Mouse (Mus musculus): ENCODE data around the gene Slc31a2.

Slc31a2 gene

DNA sequence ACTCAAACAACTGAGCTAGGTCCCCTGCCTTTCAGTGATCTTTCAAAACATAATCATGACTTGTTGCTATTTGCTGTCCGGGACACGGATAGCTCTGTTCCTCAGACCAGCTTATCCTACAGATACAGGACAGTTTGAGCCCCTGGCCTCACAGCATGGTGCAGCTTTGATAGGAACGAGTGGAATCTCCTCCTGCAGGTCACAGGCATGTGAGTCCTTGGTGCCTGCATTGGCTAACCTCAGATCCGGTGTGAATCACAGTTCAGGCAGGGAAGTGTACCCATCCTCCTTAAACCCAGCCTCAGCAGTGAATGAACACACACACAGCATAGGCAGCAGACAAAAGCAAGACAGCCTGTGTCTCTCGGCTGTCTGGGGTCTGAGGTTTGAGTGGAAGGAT is 19.0 kb downstream of the Slc31a2 start:
- DNase-seq (ENCODE audit: low read depth, low spot score): no peak

DNA sequence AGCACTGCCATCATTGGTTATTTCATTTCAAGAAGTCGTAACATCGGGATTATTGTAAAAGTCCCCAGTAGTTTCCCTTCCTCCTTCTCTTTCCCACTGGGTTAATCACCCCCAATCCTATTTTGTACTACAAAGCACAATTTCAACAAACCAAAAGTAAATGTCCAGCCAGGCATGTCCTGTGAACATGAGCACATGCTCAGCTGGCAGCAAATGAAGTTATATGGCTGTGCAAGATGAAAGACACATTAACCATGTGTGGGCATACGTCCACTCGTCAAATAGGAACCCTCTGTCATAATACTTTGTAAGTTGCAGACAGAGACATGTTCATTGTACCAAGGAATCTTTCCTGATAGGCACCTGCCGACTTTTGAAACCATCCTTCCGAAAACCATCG is 20.6 kb downstream of the Slc31a2 start:
- no peak for DNase-seq (ENCODE audit: low read depth, low spot score)

DNA sequence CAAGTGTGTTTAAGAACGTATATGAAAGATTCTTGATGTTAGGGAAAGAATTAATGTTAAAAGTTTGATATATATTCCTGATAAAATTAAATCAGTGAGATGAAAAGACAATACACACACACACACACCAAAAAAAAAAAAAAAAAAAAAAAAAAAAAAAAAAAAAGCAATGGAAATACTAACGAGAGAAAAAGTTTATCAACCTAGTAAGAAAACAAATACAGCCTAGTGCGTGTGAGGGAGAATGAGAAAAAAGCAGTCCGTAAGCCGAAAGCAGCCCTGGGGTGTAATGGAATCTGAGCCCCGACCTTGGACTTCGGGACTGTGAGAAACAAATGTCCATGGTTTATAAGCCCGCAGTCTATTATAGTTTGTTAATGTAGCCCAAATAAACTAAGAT is 23.2 kb downstream of the Slc31a2 start:
- DNase-seq (ENCODE audit: low read depth, low spot score): no peak

DNA sequence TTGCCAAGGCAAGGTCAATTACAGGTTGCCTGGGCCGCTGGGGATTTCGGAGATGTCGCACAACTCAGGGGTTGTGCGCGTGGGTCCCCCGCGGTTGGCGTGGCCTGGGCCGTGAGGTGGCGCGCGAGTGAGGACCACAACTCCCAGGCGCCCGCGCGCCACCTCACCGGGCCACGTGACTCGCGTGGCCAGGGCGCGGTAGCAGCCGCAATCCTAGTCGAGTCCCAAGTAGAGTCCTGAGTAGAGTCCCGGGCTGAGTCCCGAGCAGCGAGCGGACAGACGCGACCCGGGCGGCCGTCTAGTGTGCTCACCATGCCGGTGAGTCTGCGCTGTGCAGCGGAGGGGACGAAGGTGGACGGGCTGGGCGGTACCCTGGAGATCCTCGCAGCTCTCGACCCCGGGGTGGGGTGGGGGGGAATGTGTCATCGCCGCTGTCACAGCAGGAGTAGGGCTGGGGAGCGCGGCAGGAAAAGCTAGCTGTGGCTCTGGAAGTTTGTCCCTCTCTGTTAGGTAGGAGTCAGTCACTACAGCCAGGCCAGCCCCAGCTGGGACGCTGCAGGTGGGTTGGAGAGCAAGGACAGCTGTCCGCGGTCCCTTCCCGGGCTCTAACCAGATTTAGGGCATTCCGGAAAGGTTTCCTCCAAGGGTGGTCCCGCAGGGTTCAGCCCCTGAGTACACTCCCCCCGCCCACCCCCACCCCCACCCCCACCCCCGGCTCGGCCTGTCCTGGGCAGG is 24.1 kb downstream of the Slc31a2 start:
- DNase-seq (ENCODE audit: low read depth, low spot score): peak; percentile 11

DNA sequence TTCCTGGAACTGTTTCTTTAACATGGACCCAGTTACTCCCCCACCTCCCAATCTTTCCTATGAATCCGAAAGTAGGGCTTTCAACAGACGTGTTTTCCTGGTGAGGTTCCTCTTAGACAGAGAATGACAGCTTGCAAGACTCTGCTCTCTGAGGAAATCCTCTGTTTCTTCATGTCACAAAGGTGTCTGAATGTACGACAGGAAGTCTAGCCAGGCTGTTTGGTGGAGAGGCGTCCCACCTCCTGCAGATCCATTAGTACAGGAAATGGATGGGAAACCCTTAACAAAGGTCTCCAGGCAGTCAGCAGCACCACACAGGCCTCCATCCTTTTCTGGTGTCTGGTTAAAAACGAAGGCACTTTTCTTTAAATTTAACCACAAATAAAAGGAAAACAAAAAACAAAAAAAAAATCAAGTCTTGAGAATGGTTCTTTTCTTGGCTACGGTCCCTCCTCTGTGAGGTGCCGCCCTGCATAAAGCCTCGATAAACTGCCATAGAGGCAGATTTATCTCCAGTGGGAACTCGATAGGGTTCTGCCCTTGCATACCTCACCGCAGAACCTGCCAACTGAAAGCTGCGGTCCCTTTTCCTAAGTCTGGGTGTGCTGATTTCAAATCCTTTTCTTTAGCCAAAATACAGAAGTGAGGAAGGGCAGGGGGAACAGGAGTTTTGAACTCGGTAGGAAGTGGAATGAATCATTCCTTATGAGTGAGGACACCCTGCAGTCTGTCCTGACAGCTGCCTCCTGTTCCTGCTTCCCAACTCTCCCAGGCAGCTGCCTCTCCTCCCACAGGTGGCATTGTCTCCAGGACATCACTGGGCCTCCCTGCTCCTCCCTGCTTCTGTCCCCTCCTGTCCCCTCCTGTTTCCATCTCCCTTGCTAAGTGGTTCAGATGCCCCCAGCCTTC is 24.9 kb downstream of the Slc31a2 start:
- no peak for DNase-seq (ENCODE audit: low read depth, low spot score)

DNA sequence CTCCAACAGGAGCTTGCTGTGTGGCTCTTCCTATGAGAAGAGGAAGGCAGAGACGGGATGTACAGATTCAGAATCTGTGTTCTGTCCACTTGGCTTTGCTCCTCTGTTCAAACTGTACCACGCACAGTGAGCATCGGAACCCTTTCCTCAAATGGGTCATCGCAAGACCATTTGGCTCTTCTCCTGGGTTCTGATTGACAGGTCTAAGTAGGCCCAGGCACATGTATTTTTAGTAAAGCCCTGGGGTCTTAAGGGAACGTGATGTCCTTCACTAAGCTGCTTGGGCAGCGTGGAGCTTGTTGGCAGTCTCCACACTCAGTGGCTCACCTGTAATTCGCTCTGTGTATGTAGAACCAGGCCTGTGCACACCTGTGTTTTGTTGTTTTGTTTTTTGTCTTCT is 26.9 kb downstream of the Slc31a2 start:
- DNase-seq (ENCODE audit: low read depth, low spot score): no peak

DNA sequence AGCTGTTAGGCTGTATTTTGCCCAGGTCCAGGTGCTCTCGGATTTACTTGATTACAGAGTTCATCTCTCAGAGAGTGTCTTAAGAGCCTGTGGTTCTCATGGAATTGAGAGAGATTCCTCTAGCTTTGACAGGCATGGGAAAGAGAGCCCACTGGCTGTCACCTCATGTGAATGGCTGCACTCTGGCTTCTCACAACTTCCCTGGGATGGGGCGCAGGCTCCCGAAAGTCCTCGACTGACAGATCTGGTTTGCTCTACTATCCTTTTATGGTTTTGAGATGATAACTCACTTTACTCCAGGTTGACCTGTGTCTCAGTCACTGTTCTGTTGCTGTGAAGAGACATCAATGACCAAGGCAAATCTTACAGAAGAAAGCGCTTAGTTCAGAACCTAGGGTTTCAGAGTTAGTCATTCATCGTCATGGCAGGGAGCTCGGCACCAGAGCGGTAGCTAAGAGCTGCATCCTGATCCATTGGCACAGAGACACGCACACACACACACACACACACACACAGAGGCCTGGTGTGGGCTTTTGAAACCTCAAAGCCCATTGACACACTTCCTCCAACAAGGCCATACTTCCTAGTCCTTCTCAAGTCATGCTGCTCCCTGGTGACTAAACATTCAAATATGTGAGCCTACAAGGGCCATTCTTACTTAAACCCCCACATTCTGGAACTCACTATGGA is 28.6 kb downstream of the Slc31a2 start:
- DNase-seq (ENCODE audit: low read depth, low spot score): no peak

DNA sequence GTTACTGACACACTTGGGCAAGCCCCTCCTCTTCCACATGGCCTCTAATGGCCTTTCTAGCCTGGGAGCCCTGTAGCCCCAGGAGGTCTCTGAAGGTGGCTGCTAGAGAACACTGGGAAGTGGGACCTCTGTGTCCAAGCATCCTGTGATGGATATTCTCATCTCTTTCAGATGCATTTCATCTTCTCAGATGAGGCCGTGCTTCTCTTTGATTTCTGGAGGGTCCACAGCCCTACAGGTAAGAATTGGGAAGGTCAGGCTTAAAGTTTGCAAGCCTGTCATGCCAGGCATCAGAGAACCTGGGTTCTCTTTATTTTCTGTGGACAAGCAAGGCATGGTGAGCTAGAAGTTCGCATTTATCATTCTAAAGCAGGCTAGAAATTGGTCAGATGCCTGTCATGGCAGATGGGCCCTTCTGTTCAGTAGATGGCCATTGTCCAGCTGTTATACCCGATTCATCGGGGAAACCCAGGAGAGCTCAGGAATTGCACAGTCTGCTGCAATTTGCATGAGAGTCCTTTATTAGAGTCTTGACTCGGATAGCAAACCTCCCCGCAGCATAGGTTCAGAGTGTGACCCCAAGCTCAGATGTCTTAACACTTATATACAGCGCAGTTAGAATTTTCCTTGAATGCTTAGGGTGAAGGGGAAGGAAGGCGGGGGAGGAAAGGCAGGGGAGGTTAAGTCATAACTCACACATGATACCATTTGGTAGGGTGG is 30.3 kb downstream of the Slc31a2 start:
- no peak for DNase-seq (ENCODE audit: low read depth, low spot score)

DNA sequence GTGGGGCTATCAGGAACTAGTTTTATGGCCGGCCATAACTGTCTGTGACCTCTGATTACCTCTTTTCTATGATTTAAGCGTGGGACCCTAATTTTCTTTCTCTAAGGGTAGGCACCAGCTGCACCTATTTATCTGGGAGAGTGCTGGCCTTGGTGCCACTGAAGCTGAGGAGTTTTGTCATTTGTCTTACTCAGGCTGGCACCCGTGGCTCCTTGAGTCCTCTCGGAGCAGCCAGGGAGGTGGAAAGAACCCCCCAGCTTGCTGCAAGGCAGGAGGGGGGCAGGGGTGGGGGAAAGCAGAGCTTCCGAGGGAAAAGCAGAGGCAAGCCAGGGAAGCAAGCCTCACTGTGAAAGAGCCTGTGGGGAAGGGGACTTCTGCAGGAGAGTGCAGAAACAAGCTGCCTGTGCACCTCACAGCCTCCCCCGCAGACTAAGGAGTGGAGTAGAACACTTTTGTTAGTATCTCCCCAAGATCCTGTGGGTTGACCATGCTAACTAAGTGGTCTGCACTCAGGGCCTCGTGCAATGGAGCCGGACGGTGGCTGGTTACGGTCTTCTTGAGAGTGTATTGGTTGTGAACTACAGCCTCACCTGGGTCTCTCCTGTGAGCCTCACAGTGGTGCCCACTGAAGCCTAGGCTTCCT is 31.0 kb downstream of the Slc31a2 start:
- no peak for DNase-seq (ENCODE audit: low read depth, low spot score)

DNA sequence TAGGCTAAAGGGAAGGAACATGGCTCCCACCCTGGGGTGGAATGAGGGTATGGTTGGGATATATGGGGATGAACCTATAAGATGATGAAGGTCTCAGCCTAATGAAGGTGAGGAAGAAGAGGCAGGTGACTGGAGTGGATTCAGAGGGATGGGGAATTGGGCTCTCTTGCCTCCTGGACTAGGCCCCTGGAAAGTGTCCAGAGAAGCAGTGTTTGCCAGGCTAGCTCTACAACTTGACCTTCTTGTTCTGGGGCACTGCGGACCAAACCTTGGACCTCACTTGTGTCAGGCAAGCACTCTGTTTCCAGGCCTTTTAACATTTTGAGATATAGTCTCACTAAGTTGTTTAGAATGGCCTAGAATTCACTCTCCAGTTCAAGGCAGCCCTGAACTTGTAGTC is 32.4 kb downstream of the Slc31a2 start:
- DNase-seq (ENCODE audit: low read depth, low spot score): no peak

DNA sequence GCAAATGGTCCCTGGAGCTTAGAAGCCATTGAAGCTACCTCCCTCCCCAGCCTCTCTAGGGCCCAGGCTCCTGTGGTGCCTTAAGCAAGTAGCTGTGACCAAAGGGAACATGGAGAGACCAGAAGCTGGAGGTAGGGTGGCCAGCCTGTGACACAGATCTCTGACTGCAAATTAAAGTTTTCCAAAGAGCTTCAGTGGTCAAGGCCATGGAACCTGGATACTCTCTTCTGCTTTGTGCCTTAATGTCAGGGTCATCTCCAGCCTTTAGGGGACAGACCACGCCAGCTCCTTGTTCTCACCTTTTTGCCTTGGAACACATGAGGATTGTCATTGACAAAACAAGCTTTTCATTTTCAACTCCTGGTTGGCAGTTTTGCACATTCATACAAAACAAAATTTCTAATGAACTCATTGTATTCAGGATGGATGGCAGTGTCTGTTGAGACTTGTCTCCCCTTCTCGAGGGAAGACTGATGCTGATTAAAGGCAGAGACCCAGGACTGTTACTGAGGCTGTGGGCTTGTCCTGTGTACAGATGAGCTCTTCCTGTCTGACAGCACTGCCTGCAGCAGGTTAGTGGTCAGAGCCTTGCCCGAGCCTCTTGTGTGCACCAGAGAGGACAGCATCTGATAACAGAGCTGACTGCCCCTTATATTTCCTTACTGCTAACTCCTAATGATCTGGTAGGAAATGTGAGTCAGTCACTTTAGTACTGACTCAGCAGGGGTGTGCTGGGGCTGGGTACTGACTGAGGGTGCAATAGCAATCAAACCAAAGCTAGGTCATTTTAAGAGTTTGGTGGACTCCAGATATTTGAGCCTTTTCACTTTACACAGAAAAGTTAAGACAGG is 35.1 kb downstream of the Slc31a2 start:
- no peak for DNase-seq (ENCODE audit: low read depth, low spot score)

DNA sequence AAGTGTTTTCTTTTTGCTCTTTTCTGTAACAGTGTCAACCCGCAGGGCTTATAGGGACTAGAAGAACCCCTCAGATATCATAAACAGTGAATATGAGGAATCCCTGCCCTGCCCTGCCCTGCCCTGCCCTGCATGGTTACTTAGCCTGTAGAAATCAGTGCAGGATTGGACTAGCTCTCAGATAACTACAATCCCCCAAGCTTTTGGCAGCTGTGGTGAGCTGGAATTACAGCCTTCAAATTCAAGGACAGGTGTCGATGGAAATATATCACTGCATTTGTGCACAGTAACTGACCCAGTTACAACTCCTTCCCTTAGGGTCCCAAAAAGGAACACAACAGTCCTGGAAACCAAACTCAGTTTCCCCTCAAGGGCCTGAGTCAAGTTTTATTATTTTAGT is 37.6 kb downstream of the Slc31a2 start:
- no peak for DNase-seq (ENCODE audit: low read depth, low spot score)

DNA sequence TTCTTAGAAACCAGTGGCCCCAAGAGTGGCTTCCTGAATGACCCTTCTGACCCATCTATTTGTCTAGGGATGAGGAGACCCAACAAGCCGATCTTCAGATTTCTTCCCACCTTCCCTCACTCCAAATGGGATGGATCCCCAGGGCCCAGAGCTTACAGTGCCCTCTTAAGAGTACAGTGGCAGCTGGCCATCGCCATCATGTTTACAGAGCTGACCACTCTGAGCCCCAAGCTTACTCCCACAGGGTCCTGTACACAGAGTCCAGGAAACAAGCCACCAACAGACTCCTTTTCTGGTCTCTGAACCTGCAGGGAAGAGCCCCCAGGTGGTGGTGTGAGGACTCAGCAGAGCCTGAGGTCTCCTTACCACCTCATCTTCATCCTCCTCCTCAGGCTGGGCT is 40.4 kb downstream of the Slc31a2 start:
- DNase-seq (ENCODE audit: low read depth, low spot score): no peak

DNA sequence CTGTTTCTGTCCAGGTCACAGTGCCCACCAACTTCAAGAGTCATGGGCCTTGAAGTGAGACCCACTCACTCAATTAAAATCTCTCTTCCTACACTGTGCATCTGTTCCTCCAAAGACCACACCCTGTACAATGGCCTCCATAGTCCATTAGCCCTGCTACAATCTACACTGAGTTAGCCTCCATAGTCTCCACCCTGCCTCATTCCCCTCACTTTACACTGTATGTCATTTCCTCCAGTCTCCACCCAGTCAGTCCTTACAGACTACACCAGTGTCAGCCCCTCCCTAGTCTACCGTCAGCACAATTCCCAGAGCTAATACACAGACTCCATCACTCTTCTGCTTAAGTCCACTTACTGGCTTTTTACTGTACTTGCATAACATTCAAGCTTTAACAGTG is 40.9 kb downstream of the Slc31a2 start:
- no peak for DNase-seq (ENCODE audit: low read depth, low spot score)

DNA sequence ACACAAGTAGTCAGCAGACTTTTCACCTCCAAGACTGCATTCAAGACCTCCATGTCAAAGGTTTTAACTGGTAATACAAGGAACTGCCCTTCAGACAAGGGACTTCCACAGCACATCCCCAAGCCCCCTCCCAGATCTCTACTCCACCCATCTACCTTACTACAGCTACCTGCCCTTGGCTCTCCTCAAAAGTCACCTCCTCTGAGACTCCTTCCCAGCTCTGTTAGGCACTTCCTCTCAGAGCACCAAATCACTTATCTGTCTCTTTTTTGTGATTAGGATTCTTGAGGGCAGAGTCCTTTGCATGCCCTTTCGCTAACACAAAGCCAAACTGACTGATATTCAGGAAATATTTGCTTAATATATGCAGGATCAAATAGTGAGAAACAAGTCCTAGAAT is 43.9 kb downstream of the Slc31a2 start:
- no peak for DNase-seq (ENCODE audit: low read depth, low spot score)

DNA sequence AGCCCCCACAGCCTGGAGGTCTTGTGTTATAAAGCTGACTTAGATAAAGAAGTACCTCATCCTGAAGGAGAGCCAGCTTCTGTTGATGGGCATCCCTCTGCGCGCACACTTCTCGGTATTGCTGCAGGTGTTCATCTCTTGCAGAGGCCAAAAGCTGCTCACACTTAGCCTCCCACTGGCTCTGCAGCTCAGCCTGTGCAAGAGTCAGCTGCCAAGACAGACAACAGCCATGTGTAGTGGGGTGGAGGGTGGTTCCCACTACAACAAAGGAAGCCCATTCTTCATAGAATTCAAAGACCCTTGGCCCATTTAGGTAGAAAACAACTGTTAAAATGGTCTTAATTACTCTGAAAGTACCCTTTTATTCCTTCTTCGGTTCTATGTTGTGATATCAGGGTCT is 44.5 kb downstream of the Slc31a2 start:
- no peak for DNase-seq (ENCODE audit: low read depth, low spot score)

DNA sequence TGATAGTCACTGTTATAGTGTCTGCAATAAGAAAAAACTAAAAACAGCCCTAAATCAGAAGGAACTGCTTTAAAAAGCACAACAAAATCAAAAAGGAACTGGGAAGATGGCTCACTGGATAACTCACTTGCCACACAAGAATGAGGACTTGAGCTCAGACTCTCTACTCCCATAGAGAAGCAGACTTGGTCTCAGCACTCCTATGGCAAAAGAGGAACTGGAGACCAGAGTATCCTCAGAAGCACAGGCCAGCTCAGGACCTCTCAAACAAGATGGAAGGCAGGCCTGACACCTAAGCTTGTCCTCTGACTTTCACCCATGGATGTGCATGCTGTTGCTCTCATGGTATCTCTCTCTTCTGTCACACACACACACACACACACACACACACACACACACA is 46.0 kb downstream of the Slc31a2 start:
- no peak for DNase-seq (ENCODE audit: low read depth, low spot score)

DNA sequence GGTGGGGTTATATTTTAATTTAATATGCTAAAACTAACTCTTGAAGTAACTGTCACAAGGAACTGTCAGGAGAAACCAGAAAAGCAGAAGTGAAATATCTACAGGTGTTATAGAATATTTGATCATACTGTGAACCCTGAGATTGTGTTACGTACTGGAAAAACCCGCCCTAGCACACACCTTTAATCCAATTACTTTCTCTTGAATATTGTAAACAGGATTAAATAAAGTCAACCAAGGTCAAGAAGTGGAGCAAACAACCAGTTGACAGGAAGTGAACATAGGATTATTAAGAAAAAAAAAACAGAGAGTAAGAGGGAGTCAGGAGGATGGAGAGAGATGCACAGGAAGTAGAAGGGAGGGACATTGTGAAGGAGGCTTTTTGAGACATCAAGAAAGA is 50.5 kb downstream of the Slc31a2 start:
- DNase-seq (ENCODE audit: low read depth, low spot score): no peak

DNA sequence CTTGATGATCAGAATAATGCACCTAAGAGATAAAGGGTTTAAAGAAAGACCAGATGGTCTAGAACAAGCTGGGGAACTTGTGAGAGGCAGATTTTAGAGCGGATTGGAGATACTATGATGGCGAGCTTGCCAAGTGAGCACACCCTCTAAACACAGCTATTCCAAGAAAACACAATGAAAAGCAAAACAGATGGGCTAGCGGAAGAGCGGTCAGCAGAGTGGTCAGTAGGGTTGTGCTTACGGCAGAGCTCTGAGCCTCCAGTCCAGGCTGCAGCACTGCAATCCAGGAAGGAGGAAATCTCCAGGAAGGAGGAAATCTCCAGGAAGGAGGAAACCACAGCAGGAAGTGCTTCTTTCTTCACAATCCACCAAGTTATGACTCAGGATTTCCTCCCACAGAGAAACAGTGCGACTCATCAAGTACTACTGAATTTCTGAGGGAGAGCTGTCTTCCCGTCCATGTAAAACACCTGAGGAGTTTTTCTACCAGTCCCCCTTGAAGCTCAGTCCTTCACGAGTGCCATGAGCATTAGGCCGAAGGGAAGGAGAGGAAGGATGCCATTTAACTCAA is 51.4 kb downstream of the Slc31a2 start:
- no peak for DNase-seq (ENCODE audit: low read depth, low spot score)

DNA sequence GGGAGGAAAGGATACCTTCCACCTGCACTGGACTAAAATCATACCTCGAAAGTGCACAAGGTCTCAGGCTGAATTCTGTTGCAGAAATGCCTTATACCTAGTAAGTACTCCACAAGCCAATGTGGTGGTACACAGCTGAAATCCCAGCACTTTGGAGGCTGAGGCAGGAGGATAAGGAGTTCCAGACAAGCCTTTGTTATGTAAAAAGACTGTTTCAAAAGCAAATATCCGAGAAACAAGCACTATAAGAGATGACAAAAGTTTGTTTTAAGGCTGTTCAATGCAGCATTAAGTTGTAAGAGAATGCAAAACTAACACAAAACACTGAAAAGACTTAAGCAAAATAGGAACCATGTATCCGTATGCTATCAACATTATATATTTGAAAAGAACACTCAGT is 52.2 kb downstream of the Slc31a2 start:
- DNase-seq (ENCODE audit: low read depth, low spot score): no peak
